Mouse (Mus musculus): Measurements from ENCODE around the gene Ccm2l. TPM values are rescaled to one million over a fixed set of nuclear protein-coding genes. Genes with fewer than 3 reads are reported as not detected.
A peak's percentile ranks its signal among the peaks of the same experiment; 100 is the strongest.

The Ccm2l gene
- total RNA-seq, 1 experiment from 2014 or later, result not detected

DNA sequence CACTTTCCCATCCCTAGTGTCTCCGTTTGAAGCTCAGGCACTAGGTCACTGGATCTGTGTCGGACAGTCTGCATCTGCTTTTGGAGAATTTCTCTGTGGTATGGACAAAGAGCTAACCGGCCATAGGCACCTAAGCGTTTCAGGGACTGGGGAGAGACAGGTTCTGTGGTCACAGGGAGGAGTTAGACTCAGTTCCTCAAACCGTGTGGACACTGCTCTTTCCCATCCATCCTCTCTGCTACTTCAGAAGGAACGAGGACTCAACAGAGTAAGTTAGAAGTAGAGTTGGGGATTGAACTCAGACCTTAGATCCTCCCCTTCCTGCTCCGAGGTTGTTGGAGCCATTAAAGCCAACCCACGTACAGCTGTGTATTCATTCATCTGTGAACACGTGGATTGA lies 14.2 kb upstream of the Ccm2l start:
- ATAC-seq (replicated peaks; ENCODE audit: low read depth, poor library complexity, severe bottlenecking), result peak; percentile 34

DNA sequence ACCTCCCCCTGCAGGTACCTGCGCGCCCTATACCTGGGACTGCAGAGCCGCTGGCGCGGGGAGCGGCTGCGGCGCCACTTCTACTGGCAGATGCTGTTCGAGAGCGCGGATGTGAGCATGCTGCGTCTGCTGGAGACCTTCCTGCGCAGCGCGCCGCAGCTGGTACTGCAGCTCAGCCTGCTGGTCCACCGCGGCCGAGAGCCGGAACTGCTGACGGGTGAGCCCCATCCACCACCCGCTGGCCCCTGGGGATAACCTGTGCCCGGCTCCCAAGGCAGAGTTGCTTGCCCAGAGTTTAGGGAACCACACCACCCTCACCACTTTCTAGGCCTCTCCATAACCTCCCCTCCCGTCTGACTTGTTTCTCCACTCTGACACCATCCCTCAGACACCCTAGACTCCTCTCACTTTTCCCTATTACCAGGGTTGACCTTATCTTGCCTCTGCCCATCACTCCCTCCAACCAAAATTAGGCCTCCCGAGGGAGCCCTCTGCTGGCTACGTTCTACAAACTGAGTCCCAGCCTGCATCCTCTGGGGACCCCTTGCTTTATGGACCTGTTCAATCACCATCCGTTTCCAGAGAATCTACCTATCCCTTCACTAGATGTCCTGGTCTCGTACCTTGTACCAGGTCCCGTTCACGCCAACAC lies 12.9 kb upstream of the Ccm2l start:
- peak; percentile 42 for ATAC-seq (replicated peaks; ENCODE audit: low read depth, poor library complexity, severe bottlenecking)

DNA sequence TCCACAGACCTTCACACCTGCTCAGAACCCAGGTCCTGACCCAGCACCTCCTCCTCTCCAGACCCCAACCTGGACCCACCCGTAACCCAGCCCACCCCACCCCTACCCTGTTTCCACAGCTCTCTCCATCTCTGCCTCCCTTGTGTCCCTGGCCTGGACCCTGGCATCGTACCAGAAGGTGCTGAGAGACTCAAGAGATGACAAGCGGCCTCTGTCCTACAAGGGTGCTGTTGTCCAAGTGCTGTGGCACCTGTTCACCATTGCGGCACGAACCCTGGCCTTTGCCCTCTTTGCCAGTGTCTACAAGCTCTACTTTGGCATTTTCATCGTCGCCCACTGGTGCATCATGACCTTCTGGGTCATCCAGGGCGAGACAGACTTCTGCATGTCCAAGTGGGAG lies 11.9 kb upstream of the Ccm2l start:
- no peak for ATAC-seq (replicated peaks; ENCODE audit: low read depth, poor library complexity, severe bottlenecking)

DNA sequence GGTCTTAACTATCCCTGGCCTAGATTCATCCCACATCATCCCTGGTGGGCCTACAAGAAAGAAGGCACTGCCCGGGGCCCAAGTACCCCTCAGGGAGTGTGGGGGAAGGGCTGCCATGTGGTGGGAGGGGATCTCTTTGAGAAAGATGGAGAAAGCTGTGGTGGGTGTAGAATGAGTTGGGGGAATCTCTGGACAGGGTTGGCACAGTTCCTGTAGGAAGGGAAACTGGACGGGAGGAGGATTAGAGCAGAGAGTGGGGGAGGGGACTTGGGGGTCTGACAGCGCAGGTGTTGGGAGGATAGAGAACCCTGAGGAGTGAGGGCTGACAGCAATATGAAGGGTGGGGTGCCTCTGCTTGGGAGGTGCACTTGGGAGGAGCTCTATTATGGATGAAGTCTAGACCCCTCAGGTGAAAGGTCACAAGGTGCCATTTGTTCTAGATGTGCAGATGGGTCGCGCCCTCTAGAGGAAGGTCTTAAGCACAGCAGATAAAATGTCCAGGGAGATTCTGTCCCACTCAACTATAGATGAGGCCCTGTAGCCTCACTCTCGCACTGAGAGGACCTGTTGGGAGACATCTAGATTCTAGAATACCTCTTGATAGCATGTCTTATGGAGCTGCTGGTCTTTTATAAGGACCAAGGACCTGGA lies 10.4 kb upstream of the Ccm2l start:
- ATAC-seq (replicated peaks; ENCODE audit: low read depth, poor library complexity, severe bottlenecking), result no peak

DNA sequence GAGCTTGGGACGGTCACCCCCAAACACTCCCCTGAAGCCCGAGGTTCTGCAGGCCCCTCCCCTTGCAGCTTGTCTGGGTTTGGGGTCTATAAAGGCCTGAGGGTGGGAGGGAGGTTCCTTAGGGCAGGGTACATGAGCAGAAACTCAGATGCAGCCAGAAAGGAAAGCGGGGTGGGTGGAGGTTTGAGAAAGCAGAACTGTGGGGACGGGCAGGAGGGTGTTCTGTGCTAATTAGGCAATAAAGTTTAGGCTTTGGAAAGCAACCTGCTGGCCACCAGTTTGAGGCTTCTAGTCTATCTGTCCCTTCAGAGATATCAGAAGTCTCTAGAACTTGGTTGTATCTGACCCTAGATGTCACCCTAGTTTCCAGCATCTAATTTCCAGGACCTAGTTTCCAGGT lies 7.4 kb upstream of the Ccm2l start:
- ATAC-seq (replicated peaks; ENCODE audit: low read depth, poor library complexity, severe bottlenecking), result peak; percentile 53

DNA sequence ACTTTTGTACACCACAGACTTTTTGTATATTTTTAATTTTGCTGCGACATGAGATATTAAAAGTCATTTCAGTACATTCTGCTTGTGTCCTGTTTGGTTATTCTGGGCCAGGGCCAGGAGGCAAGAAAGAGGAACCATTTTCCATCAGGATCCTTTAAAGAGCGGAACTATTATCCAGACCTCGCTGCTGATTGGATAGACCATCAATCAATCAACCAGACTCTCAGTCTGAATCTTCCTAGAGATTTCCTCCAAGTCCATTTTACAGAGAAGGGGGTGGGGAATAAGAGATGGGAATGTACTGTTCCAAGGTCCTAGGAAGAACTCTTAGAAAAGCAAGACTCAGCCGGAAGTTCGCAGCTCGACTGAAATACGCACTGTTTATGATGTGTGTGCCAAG lies 5.5 kb upstream of the Ccm2l start:
- ATAC-seq (replicated peaks; ENCODE audit: low read depth, poor library complexity, severe bottlenecking), result no peak

DNA sequence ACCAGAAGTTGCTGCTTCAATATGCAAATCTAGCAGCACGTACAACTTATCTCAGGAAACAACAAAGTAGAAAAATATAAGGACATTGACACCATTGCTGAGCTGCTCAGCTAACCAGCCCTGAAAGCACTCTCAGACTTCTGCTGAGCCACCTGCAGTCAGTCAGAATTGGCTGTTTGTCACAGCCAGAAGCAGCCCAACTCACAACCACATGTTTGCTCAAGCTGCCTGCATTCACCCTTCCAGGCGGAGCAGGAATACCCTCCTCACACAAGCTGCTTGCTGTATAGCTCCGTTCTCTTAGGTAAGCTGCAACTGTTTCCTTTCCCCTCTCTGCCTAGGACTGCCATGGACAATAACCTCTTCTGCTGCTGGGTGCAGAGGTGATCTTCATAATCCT lies 2.4 kb upstream of the Ccm2l start:
- ATAC-seq (replicated peaks; ENCODE audit: low read depth, poor library complexity, severe bottlenecking), result no peak

DNA sequence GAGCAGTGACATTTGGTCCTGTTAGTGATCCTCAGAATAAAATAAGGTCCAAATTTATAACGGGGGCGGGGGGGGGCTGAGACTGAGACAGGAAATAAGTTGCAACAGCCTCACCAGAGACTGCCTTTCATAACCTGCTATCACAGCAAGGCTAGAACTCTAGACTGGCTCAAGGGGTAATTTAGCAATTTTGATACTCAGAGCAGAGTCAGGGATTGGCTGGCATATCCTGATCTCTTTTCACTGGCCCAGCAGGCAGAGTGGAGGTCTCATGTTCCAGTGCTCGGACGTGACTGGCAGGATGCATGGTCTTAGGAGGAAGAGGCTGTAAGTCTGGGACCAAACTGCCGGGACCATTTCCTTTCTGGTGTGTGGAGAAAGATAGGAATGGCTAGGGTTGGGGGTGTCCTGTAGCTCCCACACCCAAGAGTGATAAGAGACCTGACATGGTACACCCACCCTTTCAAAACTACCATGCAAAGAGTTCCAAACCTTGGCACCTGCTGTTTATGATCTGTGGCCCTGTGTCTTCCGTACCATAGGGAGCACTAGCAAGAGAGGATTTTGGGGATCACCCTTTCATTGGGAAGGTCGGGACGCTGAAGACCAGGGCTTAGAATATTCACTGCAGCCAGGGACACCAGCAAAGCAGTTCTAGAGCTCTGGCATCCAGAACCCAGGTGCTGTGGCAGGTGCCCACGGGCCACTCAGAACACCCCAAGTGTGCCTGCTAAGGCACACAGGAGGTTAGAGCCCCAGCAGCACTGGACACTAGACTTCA lies 1.4 kb upstream of the Ccm2l start:
- ATAC-seq (replicated peaks; ENCODE audit: low read depth, poor library complexity, severe bottlenecking), result no peak

DNA sequence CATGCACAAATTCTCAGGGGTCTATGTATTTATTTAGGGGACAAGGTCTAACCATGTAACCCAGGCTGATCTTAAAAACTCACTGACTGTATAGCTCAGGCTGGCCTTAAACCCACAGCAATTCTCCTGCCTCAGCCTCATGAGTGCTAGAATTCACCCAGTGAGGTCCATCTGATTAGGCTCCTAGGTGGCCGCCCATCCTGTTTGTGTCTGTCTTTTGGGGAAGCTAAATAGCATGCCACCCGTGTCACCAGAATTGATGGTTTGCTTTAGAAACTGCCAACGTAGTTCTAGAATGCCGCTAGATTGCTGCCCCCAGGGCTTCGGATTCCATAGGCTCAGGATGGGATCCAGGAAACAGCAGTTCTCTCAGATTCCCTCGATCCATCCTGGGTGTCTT lies 1.2 kb downstream of the Ccm2l start:
- no peak for ATAC-seq (replicated peaks; ENCODE audit: low read depth, poor library complexity, severe bottlenecking)

DNA sequence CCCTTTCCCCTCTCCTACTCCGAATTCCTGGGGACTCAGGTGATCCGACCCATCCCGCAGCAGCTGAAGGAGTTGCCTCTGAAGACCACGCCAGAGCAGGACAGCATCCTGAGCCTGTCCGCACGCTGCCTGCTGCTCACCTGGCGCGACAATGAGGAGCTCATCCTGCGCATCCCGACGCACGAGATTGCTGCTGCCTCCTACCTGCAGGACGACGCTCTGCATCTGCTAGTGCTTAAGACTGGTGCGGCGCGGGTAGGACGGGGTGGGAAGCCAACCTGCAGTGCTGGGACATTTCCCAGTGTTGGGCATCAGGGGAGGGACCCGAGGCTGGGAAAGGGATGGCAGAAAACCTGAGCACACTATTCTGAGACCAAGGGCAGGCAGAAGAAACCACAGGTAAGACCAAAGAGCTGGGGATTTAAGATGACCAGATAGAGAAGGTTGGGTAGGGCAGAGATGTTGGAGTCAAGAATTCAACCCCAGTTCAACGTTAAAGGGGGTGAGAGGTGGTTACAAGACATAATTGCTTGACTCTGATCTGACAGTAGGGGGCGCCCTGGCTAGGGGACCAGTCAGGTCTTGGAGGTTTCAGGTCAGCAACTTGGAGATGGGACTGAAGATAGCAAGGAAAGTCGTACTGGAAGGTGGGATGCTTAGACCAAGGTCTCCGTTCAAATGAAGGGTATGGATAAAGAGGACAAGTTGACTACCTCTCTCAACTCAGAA lies 5.2 kb downstream of the Ccm2l start:
- ATAC-seq (replicated peaks; ENCODE audit: low read depth, poor library complexity, severe bottlenecking), result no peak

DNA sequence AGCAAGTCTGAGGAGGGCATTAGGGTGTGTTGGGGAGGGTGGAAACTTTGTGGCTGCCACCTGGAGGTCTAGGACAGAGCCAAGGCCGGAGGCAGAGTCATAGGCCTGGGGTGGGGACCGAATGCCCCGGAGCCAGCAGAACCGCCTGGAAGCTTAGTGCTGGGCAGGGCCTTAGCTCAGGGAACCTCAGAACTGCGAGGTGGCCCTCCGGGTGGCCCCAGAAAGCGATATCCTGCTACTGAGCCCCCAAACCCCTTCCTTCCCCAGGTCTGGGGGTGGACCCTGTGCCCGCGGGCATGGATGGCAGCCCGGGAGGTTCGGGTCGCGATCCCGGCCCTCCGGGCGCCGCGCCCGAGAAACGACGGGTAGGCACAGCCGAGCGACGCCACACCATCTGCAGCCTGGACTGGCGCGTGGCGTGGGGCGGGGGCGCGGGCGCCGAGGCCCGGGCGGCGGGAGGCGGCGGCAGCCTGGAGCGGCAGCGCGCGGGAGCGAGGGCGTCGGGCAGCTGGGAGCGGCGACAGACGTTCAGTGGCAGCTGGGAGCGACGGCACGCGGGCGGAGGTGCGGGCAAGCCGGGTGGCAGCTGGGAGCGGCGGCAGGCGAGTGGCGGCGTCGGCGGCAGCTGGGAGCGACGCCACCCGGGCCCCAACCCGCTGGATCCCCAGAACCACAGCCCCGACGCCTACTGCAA lies 5.9 kb downstream of the Ccm2l start:
- ATAC-seq (replicated peaks; ENCODE audit: low read depth, poor library complexity, severe bottlenecking), result no peak

DNA sequence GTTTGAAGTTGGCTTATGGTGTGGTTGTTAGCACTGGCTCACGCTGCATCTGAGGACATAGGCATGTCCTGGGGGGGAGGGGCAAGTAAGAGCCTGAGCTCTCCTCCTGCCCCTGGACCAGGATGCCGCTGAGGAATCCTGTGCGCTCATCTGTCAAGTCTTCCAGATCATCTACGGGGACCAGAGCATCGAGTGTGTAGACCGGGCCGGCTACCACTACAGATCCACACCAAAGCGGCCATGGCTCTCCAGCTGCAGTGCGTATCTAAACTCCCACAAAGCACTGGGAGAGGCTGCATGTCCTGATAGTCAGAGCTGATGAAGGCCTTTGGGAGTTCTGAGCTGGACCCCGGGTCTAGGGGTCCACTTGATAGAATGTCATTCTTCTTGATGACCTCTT lies 8.9 kb downstream of the Ccm2l start:
- ATAC-seq (replicated peaks; ENCODE audit: low read depth, poor library complexity, severe bottlenecking), result no peak

DNA sequence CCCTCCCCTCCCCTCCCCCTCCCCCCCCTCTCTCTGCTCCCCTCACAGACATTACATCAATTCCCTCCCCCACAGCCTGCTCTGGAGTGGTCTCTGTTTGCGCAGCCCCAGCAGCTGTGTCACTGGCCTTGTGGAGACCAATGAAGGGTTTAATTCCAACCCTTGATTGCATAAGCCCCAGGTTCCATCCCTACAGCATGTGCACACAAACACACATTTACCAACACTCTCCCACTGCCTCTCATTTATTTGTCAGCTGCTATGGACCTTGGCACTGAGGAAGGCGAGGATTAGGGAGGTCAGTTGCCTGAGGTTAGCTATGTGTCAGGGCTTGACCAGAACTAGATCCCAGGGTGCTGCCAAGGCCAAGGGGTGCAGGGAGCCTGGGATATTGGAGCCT lies 10.2 kb downstream of the Ccm2l start:
- ATAC-seq (replicated peaks; ENCODE audit: low read depth, poor library complexity, severe bottlenecking), result peak; percentile 63

DNA sequence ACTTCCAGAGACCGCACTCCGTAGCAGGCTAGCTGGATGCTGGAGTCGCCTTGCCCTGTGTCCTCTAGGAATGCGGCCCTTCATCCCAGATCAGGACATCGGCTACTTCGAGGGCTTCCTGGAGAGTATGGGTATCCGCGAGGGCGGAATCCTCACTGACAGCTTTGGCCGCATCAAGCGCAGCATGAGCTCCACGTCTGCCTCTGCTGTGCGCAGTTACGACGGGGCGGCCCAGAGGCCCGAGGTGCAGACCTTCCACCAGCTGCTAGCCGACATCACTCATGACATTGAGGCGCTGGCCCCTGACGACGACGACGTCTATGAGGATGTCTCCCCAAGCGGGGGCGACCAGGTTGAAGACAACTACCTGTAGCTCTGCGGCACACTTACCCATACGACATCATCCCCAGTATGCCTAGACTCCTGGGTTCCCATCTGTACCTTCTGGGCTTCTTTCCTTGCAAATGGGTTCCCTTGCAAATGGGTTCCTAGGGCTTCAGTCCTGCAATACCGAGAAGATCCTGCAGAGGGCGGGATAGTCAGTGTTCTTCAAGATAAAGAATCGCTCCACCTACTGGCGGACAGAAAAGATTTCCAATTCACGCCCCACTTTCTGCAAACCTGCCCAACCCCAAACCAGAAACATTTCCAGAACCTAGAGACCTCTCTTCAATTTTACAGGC lies 15.2 kb downstream of the Ccm2l start:
- ATAC-seq (replicated peaks; ENCODE audit: low read depth, poor library complexity, severe bottlenecking), result peak; percentile 69

DNA sequence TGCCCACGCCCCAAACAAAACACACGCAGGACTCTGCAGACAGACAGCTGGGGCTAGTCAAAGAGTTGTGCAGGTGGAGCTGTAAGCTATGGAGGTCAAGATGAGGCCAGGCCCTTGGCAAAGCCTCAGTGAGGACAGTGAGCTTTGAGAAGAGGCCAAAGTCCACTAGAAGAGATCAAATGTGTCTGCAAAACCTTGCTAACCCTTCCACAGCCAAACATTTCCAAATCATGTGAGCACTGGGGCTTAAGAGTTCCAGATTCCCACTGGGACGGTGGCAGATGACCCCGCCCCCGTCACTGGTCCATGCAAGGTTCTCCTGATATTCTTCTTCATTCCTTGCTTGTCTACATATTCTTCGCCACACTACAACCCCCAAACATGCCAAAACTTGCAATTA lies 16.1 kb downstream of the Ccm2l start:
- no peak for ATAC-seq (replicated peaks; ENCODE audit: low read depth, poor library complexity, severe bottlenecking)

DNA sequence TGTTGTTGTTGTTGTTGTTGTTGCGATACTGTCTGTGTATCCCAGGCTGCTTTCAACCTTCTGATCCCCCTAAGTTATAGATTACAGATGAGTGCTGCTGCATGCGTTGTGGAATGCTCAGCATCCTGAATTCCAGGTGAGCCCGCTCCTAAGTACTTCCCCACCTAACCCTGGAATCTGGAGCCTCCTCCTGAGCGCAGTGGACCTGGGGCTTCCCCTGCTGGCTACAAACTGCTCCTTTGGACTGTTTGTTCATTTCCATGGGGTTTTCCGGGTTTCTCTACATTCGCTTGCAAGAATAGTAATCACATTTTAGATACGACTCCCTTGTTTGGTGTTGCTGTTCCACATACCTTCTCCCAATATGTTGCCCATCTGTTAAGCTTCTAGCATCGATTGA lies 17.5 kb downstream of the Ccm2l start:
- ATAC-seq (replicated peaks; ENCODE audit: low read depth, poor library complexity, severe bottlenecking), result no peak

DNA sequence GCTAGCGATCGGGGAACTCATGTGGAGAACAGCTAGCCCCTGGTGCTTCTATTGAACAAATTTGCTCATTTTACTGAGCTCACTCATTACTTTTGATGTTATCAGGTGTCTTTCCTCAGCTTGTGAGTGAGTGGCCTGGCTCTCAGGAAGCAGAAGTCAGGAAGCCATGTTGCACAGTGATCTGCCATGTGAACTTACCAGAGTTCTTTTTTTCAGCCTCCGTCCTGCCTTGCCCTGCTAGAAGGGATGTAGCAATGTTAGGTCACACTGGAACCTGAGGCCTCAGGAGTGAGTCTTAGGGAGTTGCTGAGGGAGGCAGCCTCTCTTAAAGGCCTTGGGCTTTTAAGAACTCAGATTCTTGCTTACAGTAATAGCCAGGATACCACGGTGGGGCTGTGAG lies 18.1 kb downstream of the Ccm2l start:
- ATAC-seq (replicated peaks; ENCODE audit: low read depth, poor library complexity, severe bottlenecking), result peak; percentile 16

DNA sequence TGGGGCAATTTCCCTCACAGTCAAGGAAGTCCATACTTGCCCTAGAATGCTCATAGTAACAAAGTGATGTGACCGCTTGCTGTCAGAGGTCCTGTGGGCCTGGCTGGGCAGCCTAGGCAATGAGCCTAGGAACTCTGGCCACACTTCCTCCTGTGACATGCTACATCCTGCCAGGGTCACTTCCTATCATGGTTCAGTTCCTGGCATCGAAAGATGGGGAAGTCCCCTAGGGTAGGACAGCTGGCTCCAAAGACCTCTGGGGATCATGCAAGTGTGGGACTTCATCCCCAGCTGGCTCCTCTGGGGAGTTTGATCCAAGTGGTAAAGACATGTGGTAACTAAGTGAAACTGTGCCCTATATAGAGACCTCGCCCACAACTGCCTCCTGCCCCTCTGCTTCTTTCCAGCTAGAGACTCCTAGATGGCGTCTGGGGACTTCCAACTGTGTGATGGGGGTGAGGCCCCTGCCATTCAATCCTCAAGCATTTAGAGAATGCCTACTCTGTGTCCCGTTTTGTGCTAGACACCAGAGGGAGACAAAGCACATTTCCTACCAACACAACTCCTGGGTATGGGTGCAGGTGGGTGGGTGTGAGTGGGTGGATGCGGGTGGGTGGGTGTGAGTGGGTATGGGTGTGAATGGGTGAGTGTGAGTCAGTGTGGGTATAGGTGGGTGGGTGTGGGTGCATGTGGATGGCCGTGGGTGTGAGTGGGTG lies 18.7 kb downstream of the Ccm2l start:
- peak; percentile 88 for ATAC-seq (replicated peaks; ENCODE audit: low read depth, poor library complexity, severe bottlenecking)

DNA sequence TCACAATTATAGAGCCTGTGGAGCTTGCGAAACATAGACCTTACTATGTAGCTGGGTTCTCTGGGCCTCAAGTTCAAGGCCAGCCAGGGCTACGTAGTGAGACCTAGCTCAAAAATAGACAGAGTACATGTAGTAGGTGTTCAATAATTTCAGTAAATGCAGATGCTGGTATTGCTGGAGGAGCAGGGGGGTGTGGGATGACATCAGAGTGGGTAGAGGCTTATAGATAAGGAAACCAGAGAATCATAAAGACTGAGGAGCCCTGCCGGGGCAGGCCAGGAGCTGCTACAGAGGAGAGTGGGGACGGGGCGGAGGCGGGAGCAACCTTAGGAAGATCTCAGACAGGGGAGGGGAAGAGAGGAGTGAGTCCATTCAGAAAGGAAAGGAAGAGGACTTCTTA lies 19.8 kb downstream of the Ccm2l start:
- no peak for ATAC-seq (replicated peaks; ENCODE audit: low read depth, poor library complexity, severe bottlenecking)

Data from common myeloid progenitor, adult 5-6 weeks (primary cell).